Mouse (Mus musculus): ENCODE results near the gene Dpp3. TPM values are rescaled to one million over a fixed set of nuclear protein-coding genes. Genes with fewer than 3 reads are reported as not detected.

Gene Dpp3
- polyA plus RNA-seq, 1 experiment from 2014 or later, result 125 TPM

DNA sequence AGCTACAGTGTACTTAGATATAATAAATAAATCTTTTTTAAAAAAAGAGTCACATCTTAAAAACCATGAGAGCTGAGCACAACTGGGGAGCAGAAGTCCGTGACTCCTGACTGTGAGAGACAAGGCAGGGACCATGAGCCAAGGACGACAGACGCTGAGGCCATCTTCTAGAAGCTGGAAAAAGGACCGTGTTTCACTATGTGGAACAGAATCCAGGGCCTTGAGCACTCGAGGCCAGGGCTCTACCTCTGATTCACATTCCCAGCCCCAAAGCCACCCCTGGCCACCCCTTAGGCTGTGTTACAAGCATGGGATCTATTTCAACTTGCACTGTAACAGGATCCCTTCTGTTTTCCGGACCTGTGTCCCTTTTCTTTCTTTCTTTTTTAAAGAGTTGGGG, 8.4 kb downstream of the Dpp3 start:
- Histone ChIP-seq H3K9ac (no peak overlapping the region), H3K9me3 (no peaks in the 10 kb centered on the region), H3K27me3 (replicated peaks) (no peaks in the 10 kb centered on the region), H3K4me1 (no peaks in the 10 kb centered on the region), H3K4me3 (no peak overlapping the region), H3K36me3 (replicated peaks) (peaks cover 67% of the 10 kb centered on the region), H3K27ac (no peak overlapping the region), H3K4me2 (no peak overlapping the region)
- no peak for ATAC-seq (replicated peaks)
- WGBS, result 78% methylated on average over 6 of the region's 6 CpGs

DNA sequence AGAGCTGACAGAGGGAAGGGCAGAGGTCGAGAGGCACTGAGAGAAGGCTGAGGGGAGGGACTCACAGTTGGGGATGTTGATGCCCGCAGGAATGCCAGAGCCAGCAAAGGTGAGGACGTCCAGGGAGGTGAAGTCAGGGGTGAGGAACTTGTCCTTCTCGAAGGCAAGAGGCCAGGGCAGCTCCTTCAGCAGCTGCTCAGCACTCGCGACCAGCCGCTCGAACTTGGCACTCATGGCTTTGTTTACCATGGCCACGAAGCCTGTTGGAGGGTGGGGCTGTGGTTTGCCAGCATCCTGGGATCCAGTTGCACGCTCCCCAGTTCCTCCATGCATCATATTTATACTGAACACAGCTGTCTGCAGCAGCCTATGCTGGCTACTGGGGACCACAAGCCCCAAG, 11.3 kb downstream of the Dpp3 start:
- H3K27ac ChIP-seq, result no peak overlapping the region
- H3K9ac ChIP-seq, result no peak overlapping the region
- no peaks in the 10 kb centered on the region for H3K27me3 ChIP-seq (replicated peaks)
- 80% methylated on average over 10 of the region's 10 CpGs for WGBS
- no peak for ATAC-seq (replicated peaks)
- H3K4me1 ChIP-seq, result no peaks in the 10 kb centered on the region
- H3K4me3 ChIP-seq, result no peak overlapping the region
- H3K36me3 ChIP-seq (replicated peaks), result peaks cover 73% of the 10 kb centered on the region
- no peaks in the 10 kb centered on the region for H3K9me3 ChIP-seq
- H3K4me2 ChIP-seq, result no peak overlapping the region

DNA sequence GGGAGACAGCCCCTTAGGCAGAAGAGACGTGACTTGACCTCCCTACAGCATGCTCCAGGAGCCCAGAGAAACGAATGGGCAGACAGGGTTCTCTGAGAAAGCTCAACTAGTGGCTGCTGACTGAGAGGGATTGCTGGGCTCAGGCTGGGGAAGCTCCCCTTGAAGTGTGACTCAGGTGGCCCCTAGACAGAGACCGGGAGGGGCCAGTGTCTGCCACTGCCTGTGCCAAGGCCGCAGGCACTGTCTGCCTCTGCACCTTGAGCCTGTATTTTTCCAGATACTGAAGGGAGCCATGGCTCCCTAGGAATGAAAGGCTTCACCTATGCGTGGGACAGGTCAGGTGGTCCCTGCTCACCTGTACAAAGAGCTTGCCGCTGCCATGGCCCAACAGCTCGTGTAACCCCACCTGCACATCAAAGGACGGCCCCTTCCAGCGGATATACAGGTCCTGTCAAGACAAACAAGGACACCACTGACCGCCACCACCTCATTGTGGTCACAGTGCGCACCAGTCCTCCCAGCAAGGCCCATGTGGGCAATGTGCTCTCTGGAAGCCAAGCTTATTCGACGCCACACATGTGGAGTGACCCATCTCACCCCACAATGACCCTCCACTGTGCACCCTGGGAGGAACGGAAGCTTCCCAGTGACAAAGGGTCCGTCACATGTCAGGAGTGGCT, 12.0 kb downstream of the Dpp3 start:
- peaks cover 65% of the 10 kb centered on the region for H3K36me3 ChIP-seq (replicated peaks)
- H3K9me3 ChIP-seq, result no peaks in the 10 kb centered on the region
- no peaks in the 10 kb centered on the region for H3K4me1 ChIP-seq
- ATAC-seq (replicated peaks), result no peak
- no peak overlapping the region for H3K9ac ChIP-seq
- no peaks in the 10 kb centered on the region for H3K27me3 ChIP-seq (replicated peaks)
- H3K4me2 ChIP-seq, result no peak overlapping the region
- 92% methylated on average over 15 of the region's 15 CpGs for WGBS
- H3K4me3 ChIP-seq, result no peak overlapping the region
- H3K27ac ChIP-seq, result no peak overlapping the region

DNA sequence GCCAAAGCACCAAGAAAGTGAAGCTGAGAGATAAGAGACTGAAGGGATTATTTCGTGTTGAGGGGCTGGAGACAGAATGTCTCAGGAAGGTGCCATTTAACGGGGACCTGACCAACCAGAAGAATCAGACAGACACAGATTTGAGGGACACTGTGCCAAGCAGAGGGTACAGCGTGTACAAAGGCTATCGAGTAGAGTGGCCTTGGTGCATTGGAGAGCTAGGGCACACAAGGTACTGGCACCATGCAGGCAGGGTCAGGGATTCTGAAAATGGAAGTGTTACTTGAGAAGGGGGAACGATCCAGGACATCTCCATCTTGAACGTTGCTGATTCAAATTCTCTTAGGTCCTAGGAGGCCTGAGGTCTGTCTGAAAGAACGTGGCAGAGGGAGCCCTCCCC, 18.7 kb downstream of the Dpp3 start:
- peaks cover 32% of the 10 kb centered on the region for H3K36me3 ChIP-seq (replicated peaks)
- H3K4me2 ChIP-seq, result no peak overlapping the region
- no peak overlapping the region for H3K27ac ChIP-seq
- 91% methylated on average over 7 of the region's 7 CpGs for WGBS
- H3K27me3 ChIP-seq (replicated peaks), result no peaks in the 10 kb centered on the region
- no peak overlapping the region for H3K9ac ChIP-seq
- H3K4me1 ChIP-seq, result peaks cover 15% of the 10 kb centered on the region
- ATAC-seq (replicated peaks), result no peak
- H3K9me3 ChIP-seq, result no peaks in the 10 kb centered on the region
- no peak overlapping the region for H3K4me3 ChIP-seq

DNA sequence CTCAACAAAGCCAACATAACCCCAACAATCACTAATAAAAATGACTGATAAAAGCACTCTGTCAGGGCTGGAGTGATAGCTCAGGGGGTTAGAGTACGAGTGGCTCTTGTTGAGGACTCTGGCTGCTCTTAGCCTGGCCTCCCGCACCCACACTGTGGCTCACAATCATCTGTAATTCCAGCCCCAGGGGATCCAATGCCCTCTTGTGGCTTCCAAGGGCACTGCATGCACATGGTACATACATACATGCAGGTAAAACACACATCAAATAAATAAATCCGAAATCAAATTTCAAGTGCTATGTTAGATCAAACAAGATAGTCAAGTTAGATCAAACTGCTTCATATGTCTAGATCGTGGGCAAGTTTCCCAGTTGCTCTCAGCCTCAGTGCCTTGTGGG, 20.0 kb downstream of the Dpp3 start:
- no peak overlapping the region for H3K27ac ChIP-seq
- H3K27me3 ChIP-seq (replicated peaks), result no peaks in the 10 kb centered on the region
- no peak overlapping the region for H3K9ac ChIP-seq
- no peak for ATAC-seq (replicated peaks)
- H3K4me2 ChIP-seq, result no peak overlapping the region
- no peak overlapping the region for H3K4me3 ChIP-seq
- WGBS, result 87% methylated on average over 4 of the region's 4 CpGs
- peaks cover 24% of the 10 kb centered on the region for H3K36me3 ChIP-seq (replicated peaks)
- H3K9me3 ChIP-seq, result no peaks in the 10 kb centered on the region
- peaks cover 15% of the 10 kb centered on the region for H3K4me1 ChIP-seq

DNA sequence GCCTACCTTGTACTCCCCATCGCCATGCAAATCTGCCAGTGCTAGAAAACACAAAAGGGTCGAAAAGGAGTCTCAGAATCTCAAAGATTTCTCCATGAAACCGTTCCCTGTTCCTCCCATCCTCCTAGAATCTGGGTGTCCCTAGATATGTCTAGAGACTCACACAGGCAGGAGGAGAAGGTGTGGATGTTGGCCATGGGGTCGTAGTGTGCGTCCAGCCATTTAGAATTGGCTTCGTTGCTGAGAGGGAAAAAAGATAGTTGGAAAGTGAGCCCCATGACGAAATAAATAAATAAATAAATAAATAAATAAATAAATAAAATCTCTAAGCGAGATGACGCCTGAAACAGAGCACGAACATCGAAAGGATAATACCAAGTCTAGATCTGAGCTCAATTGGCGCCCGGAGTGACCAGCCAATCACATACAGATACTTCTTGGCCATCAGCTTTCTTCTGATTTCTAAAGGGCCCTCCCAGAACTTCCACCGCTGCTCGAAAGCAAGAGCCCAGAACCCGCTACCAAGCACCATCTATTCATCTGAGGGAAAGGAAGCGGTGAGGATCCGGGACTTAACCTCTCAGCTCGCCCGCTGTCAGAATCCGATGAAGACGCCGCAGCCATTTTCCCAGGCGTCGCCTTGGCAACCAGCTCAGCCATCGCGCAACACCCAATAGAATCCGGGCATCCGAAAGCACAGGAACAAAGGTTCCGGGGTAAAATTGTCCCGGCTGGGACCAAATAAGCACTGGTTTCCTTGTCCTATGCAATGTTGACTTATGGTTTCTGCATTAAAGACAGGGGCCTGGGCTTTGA, 21.9 kb downstream of the Dpp3 start, which contains the start of gene Bbs1:
Gene Bbs1 (minus strand): TSS at position 650 of the 816 bp plus-strand sequence.
- peak within 1 kb of the TSS; percentile 61 for H3K4me2 ChIP-seq
- H3K9ac ChIP-seq, result peak within 1 kb of the TSS; percentile 69
- peak within 1 kb of the TSS; percentile 81 for H3K4me3 ChIP-seq
- peak; percentile 85 for ATAC-seq (replicated peaks)
- 6% methylated on average over 31 of the region's 31 CpGs for WGBS
- H3K4me1 ChIP-seq, result peaks cover 15% of the 10 kb centered on the region
- H3K27me3 ChIP-seq (replicated peaks), result no peaks in the 10 kb centered on the region
- no peaks in the 10 kb centered on the region for H3K9me3 ChIP-seq
- H3K36me3 ChIP-seq (replicated peaks), result peaks cover 24% of the 10 kb centered on the region
- H3K27ac ChIP-seq, result peak within 1 kb of the TSS; percentile 88

DNA sequence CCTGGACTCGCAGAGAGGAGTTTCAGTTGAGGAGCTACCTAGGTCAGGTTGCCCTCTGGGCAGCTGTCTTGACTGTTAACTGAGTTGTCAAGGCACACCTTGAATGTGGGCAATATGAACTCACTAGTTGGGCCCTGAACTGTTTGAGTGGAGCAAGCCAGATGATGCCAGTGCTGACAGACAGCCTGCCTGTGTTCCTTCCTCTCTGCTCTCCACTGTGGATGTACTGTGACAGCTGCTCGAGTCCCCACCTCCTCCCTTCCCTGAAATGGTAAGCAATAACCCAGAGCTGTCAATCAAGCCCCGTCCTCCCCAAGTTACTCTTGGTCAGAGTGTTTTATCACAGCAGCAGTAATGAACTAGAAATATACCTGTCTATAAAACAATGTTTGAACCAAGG, 28.2 kb downstream of the Dpp3 start:
- no peak for ATAC-seq (replicated peaks)
- Histone ChIP-seq H3K4me1 (peaks cover under 1% of the 10 kb centered on the region; the same call in 1 of the 2 replicates), H3K9me3 (no peaks in the 10 kb centered on the region), H3K9ac (no peak overlapping the region), H3K4me2 (no peak overlapping the region), H3K27ac (no peak overlapping the region), H3K36me3 (replicated peaks) (peaks cover 22% of the 10 kb centered on the region; the same call in 1 of the 2 replicates), H3K27me3 (replicated peaks) (no peaks in the 10 kb centered on the region), H3K4me3 (no peak overlapping the region)
- WGBS, result 90% methylated on average over 3 of the region's 3 CpGs

DNA sequence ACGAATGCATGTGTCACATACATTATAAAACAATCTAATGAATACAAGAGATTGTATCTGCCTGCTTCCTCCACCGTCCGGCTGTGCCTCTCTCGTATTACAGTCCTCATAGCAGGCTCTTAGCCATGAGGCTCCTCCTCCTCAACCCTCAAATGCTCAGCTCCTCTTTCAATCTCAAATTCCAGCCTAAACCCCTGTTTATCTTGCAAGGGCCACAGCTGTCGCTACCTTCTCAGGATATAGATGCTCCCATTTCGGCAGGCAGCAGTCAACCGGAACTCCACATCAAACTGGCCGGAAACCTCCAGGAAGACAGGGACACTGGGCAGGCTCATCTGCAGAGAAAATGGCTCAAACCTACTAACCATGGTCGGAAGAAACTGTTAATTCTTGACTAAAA, 29.1 kb downstream of the Dpp3 start:
- no peaks in the 10 kb centered on the region for H3K9me3 ChIP-seq
- WGBS, result 89% methylated on average over 9 of the region's 9 CpGs
- no peak overlapping the region for H3K4me2 ChIP-seq
- H3K9ac ChIP-seq, result no peak overlapping the region
- no peak overlapping the region for H3K27ac ChIP-seq
- H3K27me3 ChIP-seq (replicated peaks), result no peaks in the 10 kb centered on the region
- no peak overlapping the region for H3K4me3 ChIP-seq
- H3K36me3 ChIP-seq (replicated peaks), result peaks cover 27% of the 10 kb centered on the region; the same call in 1 of the 2 replicates
- no peaks in the 10 kb centered on the region for H3K4me1 ChIP-seq
- ATAC-seq (replicated peaks), result no peak

DNA sequence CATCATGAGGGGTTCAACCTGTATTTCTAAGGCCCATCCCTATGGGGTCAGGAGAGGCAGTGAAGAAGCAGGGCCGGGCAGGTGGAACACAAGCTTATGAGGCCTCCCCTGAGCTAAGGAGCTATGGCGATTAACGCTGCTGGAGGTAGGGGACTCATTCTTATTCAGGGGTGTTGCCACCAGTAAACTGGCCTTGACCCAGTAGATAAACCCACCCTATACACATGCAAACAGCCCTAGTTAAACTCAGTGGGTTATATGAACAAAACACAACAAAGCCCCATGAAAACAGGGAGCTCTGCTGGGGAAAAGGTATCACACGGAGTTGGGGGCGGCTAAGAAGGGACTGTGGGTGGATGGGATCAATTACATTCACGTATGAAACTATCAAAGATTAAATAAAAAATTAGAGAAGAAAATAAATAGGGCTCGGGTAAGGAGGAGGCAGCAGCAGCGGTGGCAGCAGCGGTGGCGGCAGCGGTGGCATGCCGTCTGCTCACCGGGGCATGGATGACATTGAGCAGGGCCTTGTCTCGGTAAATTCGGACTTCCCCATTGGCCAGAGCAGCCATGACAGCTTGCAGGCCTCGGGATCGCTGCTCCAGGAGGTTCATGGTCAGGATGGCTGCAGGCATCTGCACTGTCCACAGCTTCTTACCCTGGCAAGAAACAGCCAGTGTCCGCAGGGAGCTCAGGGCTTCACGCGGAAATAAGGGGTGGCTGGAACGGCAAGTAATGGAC, 31.1 kb downstream of the Dpp3 start:
- no peak overlapping the region for H3K4me2 ChIP-seq
- H3K9ac ChIP-seq, result no peak overlapping the region
- WGBS, result 52% methylated on average over 21 of the region's 21 CpGs
- H3K4me3 ChIP-seq, result no peak overlapping the region
- no peaks in the 10 kb centered on the region for H3K4me1 ChIP-seq
- ATAC-seq (replicated peaks), result no peak
- no peaks in the 10 kb centered on the region for H3K9me3 ChIP-seq
- no peaks in the 10 kb centered on the region for H3K27me3 ChIP-seq (replicated peaks)
- H3K27ac ChIP-seq, result no peak overlapping the region
- H3K36me3 ChIP-seq (replicated peaks), result peaks cover 28% of the 10 kb centered on the region; the same call in 1 of the 2 replicates

DNA sequence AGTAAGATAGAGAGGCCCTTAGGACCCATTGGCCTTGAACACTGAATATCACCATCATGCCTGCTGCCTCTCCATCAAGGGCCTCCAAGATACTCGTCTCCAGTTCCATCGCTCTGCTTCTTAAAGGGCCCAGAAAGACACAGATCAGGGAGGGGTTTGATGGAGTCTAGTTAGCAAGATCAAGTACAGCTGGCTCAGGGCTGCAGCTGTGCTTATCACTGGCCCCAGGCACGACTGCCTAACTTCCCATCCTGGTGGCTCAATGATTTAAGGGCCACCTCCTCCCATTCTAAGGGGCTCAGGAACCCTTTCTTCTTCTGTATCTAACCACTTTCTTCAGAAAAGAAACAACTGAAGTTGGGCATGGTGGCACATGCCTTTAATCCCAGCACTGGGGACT, 36.3 kb downstream of the Dpp3 start:
- no peak overlapping the region for H3K4me2 ChIP-seq
- no peak overlapping the region for H3K27ac ChIP-seq
- 83% methylated on average over 3 of the region's 3 CpGs for WGBS
- no peak overlapping the region for H3K4me3 ChIP-seq
- H3K4me1 ChIP-seq, result no peaks in the 10 kb centered on the region
- peaks cover 28% of the 10 kb centered on the region; the same call in 1 of the 2 replicates for H3K36me3 ChIP-seq (replicated peaks)
- no peak overlapping the region for H3K9ac ChIP-seq
- no peaks in the 10 kb centered on the region for H3K27me3 ChIP-seq (replicated peaks)
- no peak for ATAC-seq (replicated peaks)
- H3K9me3 ChIP-seq, result no peaks in the 10 kb centered on the region

DNA sequence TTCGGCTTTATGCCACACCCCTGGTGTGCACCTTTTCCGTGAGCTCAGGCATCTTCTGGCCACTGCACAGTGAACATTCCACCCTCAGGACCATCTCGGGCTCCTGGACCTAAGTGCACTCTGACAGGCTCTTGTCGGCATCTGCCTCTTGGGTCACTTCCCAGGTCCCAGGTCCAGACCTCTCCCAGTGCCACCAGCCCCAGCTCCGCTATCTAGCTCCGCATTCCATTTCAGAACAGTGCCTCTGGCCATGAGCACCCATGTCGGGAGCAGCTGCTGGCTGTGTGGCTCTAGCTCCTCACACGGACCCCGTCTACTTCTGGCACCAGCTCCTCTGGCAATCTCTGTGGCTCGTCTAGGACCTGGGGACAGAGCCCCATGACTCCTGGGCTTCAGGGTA, 38.3 kb downstream of the Dpp3 start:
- WGBS, result 88% methylated on average over 10 of the region's 10 CpGs
- H3K9me3 ChIP-seq, result no peaks in the 10 kb centered on the region
- H3K9ac ChIP-seq, result no peak overlapping the region
- ATAC-seq (replicated peaks), result no peak
- no peak overlapping the region for H3K27ac ChIP-seq
- H3K4me3 ChIP-seq, result no peak overlapping the region
- H3K36me3 ChIP-seq (replicated peaks), result peaks cover 28% of the 10 kb centered on the region; the same call in 1 of the 2 replicates
- H3K4me2 ChIP-seq, result no peak overlapping the region
- no peaks in the 10 kb centered on the region for H3K4me1 ChIP-seq
- H3K27me3 ChIP-seq (replicated peaks), result no peaks in the 10 kb centered on the region

DNA sequence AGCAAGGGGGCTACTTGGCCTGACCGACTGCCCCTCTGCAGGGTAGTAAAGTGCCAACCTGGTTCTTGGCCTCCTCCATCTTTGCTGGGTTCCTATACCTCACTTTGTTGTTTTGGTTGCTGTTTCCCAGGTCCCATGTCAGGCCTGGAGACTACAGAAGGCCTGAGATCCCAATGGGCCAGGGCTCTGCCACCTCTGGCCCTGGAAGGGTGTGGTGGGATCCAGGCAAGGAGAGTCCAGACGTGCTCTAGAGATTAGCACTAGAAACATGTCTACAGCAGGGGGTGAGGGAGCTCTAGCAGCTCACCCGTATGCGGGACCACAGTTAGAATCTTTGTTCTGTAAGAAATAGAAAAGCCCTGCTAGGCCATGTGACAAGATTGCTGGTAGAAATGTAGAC, 44.1 kb downstream of the Dpp3 start:
- peaks cover 9% of the 10 kb centered on the region for H3K4me1 ChIP-seq
- no peak overlapping the region for H3K27ac ChIP-seq
- 88% methylated on average over 4 of the region's 4 CpGs for whole genome bisulfite sequencing
- H3K4me3 ChIP-seq, result no peak overlapping the region
- no peaks in the 10 kb centered on the region for H3K36me3 ChIP-seq (replicated peaks)
- H3K9me3 ChIP-seq, result no peaks in the 10 kb centered on the region
- no peak overlapping the region for H3K4me2 ChIP-seq
- no peaks in the 10 kb centered on the region for H3K27me3 ChIP-seq (replicated peaks)
- H3K9ac ChIP-seq, result no peak overlapping the region
- no peak for ATAC-seq (replicated peaks)

All from midbrain, embryonic 15.5 days (tissue).